Mouse (Mus musculus): ENCODE results near the gene Prss16. TPM values are rescaled to one million over a fixed set of nuclear protein-coding genes. Genes with fewer than 3 reads are reported as not detected.

Prss16 gene
- 0.53 TPM for total RNA-seq (2023)

DNA sequence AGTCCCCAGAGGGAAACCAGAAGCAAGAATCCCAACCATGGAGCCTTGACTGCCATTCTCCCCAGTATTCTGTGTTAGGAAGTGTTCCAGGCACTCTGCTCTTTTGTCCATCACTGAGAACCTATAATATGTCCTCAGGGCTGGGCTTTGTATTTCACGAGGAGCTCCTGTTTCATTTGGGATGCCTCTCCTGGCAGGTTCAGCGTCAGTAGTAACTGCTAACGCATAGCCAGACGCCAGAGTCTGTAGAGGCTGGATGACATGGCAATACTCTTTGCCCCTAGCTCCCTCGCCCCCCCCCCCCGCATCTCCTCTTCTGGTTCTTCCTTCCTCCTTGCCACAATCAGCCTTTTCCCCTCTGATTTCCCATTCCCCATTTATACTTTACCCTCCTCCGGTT lies at the start of gene Prss16:
Gene Prss16, minus strand, starts transcription at position 101 of the 400 bp plus-strand sequence.

DNA sequence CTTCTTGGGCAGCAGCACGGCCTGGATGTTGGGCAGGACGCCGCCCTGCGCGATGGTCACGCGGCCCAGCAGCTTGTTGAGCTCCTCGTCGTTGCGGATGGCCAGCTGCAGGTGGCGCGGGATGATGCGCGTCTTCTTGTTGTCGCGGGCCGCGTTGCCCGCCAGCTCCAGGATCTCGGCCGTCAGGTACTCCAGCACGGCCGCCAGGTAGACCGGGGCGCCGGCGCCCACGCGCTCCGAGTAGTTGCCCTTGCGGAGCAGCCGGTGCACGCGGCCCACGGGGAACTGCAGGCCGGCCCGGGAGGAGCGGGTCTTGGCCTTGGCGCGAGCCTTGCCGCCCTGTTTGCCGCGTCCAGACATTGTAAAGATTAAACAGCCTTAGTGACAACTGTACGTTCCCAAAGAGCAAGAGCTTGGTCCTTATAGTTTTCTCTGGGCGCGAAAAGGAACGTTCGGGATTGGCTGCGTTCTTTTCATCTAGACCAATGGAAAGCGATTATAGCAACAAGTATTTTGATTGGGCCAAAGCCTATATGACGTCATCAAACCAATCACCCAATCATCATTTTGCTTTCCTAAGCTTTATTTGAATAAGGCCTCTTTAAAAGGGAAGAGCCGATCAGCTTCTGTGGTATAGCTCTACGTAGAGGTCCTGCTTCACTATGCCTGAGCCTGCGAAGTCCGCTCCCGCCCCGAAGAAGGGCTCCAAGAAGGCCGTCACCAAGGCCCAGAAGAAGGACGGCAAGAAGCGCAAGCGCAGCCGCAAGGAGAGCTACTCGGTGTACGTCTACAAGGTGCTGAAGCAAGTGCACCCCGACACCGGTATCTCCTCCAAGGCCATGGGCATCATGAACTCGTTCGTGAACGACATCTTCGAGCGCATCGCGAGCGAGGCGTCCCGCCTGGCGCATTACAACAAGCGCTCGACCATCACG lies 33.3 kb upstream of the Prss16 start, which contains the start of the genes Hist1h2ag and Hist1h2bj:
Gene Hist1h2ag, minus strand, starts transcription at position 377 of the 935 bp plus-strand sequence.
Gene Hist1h2bj, plus strand, starts transcription at position 647 of the 935 bp plus-strand sequence.

DNA sequence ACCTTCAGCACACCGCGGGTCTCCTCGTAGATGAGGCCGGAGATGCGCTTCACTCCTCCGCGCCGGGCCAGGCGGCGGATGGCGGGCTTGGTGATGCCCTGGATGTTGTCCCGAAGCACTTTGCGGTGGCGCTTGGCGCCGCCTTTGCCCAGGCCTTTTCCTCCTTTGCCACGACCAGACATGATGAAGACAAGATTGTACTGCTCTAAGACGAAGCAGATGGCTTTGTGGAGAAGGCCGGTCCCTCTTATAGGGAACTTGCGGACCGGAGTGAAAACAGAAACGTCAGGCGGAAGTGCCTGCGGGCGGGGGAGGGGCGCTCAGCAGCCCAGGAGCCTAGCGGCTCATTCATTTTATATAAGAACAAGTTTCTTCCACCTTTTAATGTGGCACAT lies 31.6 kb upstream of the Prss16 start, which contains the start of gene Hist1h4i:
Gene Hist1h4i, minus strand, starts transcription at position 221 of the 395 bp plus-strand sequence.

DNA sequence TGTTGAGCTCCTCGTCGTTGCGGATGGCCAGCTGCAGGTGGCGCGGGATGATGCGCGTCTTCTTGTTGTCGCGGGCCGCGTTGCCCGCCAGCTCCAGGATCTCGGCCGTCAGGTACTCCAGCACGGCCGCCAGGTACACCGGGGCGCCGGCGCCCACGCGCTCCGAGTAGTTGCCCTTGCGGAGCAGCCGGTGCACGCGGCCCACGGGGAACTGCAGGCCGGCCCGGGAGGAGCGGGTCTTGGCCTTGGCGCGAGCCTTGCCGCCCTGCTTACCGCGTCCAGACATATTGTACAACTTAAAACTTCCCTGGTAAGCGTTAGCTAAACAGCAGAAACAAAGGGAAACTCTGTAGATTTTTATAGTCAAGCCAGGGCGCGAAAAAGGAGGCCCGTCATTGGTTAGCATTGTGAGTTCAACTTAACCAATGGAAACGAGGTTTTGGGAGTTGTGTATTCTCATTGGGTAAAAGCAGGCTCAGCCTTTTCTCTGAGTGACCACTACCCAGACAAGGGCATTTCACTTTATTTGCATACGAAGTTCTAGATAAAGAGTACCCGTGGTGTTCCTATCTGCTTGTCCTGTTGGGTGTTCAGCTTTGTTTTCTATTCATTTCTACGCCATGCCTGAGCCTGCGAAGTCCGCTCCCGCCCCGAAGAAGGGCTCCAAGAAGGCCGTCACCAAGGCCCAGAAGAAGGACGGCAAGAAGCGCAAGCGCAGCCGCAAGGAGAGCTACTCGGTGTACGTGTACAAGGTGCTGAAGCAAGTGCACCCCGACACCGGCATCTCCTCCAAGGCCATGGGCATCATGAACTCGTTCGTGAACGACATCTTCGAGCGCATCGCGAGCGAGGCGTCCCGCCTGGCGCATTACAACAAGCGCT lies 26.0 kb upstream of the Prss16 start, which contains the start of the genes Hist1h2ah and Hist1h2bk:
Gene Hist1h2ah, minus strand, starts transcription at position 302 of the 882 bp plus-strand sequence.
Gene Hist1h2bk, plus strand, starts transcription at position 604 of the 882 bp plus-strand sequence.

DNA sequence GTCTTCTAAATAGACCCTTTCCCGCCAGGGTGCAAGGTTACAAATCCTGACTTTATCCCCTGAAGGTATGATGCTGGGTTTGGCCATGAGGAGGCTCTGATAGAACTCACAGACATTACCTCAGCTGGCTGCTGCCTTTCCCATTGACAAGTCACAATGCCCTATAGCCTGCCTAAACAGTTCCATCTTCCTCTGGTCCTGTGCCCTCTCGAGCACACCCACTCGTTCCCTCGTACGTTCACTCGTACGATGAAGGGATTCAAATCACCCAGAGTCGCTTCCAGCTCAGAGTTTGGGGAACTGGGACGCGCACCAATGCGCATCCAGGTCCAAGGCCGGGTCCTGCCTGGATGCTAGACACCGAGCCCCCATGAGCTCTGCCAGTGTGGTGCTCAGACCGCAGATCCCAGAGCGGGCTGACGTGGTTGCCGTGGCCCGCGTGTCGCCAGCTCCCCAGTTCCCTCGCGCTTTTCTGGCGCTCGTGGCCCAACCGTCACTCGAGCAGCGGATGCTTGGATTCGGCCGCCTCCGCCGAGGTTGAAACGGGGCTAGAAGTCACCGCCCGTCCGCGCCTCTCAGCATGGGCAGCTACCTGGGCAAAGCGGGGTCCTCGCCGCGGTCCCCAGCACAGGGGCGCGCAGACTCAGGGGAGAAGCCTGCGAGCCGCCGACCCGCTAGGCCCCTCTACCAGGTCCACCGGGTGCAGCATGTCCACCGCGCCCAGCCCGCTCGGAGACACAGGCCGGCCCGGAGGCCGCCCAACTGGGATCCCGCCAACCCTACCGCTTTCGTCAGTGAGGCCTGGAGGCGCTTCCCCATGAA lies 28.4 kb downstream of the Prss16 start, which contains the start of gene Pom121l2:
Gene Pom121l2, plus strand, starts transcription at position 214 of the 822 bp plus-strand sequence.

Other genes starting within 250 kb of the Prss16 start
- 15.4 TPM for gene Hist1h1b, start 229.1 kb downstream of the Prss16 start, total RNA-seq (2023)
- 103 TPM for gene Hist1h3i, start 226.4 kb downstream of the Prss16 start, total RNA-seq (2023)
- 12.5 TPM for gene Hist1h2an, start 222.5 kb downstream of the Prss16 start, total RNA-seq (2023)
- 14.0 TPM for gene Hist1h2bp, start 222.3 kb downstream of the Prss16 start, total RNA-seq (2023)
- 25.5 TPM for gene Hist1h2bq, start 199.5 kb downstream of the Prss16 start, total RNA-seq (2023)
- gene Hist1h2ao, start 199.3 kb downstream of the Prss16 start, total RNA-seq (2023) = 52.1 TPM
- 202 TPM for gene Hist1h4m, start 198.0 kb downstream of the Prss16 start, total RNA-seq (2023)
- gene Hist1h4n, start 177.5 kb downstream of the Prss16 start, total RNA-seq (2023) = not detected
- 61.1 TPM for gene Hist1h2ap, start 176.2 kb downstream of the Prss16 start, total RNA-seq (2023)
- 25.7 TPM for gene Hist1h2br, start 176.0 kb downstream of the Prss16 start, total RNA-seq (2023)
- gene Zfp184, start 64.6 kb downstream of the Prss16 start, total RNA-seq (2023) = 3.5 TPM
- not detected for gene Pom121l2, start 28.5 kb downstream of the Prss16 start, total RNA-seq (2023)
- gene Hist1h2ah, start 25.8 kb upstream of the Prss16 start, total RNA-seq (2023) = 27.0 TPM
- 29.9 TPM for gene Hist1h2bk, start 26.1 kb upstream of the Prss16 start, total RNA-seq (2023)
- gene Hist1h4i, start 31.6 kb upstream of the Prss16 start, total RNA-seq (2023) = 44.4 TPM
- 28.7 TPM for gene Hist1h2ag, start 33.2 kb upstream of the Prss16 start, total RNA-seq (2023)
- 24.6 TPM for gene Hist1h2bj, start 33.5 kb upstream of the Prss16 start, total RNA-seq (2023)
- not detected for gene Vmn1r188, start 74.7 kb upstream of the Prss16 start, total RNA-seq (2023)
- gene Vmn1r189, start 96.1 kb upstream of the Prss16 start, total RNA-seq (2023) = not detected
- not detected for gene Vmn1r191, start 174.2 kb upstream of the Prss16 start, total RNA-seq (2023)
- gene Vmn1r192, start 181.4 kb upstream of the Prss16 start, total RNA-seq (2023) = not detected
- gene Vmn1r193, start 213.4 kb upstream of the Prss16 start, total RNA-seq (2023) = not detected
- gene Vmn1r194, start 234.5 kb upstream of the Prss16 start, total RNA-seq (2023) = not detected